ENCODE assay signal across 25 mouse cellular contexts in the genomic region with DNA sequence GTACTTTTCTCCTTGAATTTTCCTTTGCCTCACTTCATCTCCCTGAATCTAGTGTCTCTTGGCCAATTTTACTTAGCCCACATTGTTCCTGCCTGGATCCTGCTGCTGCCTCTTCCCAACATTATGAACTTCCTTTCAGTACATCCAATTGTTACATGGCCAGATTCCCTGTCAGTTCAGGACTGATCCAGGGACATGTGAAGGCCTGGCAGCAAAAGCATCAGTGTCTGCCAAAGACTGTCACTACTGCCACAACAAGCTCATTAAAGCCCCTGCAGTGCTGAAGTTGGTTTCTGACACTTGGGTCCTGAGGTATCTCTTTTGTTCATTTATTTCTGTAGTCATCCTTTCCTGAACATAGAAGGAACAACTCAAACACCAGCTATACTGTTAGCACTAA.
DNase-seq lines count a peak whose midpoint lies in the region; ATAC-seq lines count a peak whose summit lies in the region.
"Had no signal": no experiment of that assay in that cellular context is flagged by ENCODE, and none has a peak within 500 bp of the region (broad histone marks: within the 10 kb centered on the region; RNA-seq: fewer than 3 reads in every experiment).

No protein-coding gene starts in this region.

- 0 out of 2 replicates have a peak, but pooled peaks have one; percentile 27 for ATAC-seq in forebrain, embryonic 13.5 days
- ATAC-seq: activated CD4-positive, CD25-positive, alpha-beta regulatory T cell, adult 4 months; intestine, embryonic 16.5 days had no signal

- H3K9me3 ChIP-seq in forebrain, embryonic 13.5 days (replicated peaks) = no peaks in the 10 kb centered on the region
- H3K9me3 ChIP-seq in forebrain, embryonic 10.5 days = no peaks in the 10 kb centered on the region
- H3K9me3 ChIP-seq: embryonic facial prominence, embryonic 12.5 days; G1E; heart, embryonic 15.5 days; limb, embryonic 15.5 days; liver, embryonic 15.5 days; midbrain, embryonic 10.5 days had no signal

- H3K27me3 ChIP-seq in forebrain, embryonic 13.5 days = no peaks in the 10 kb centered on the region
- H3K27me3 ChIP-seq in forebrain, embryonic 10.5 days (ENCODE audit: poor library complexity, severe bottlenecking) = no peaks in the 10 kb centered on the region
- H3K27me3 ChIP-seq: embryonic facial prominence, embryonic 12.5 days; heart, embryonic 15.5 days; limb, embryonic 15.5 days; liver, embryonic 15.5 days had no signal

- no peak overlapping the region for H3K4me2 ChIP-seq in forebrain, embryonic 13.5 days
- H3K4me2 ChIP-seq: embryonic facial prominence, embryonic 12.5 days; heart, embryonic 15.5 days; limb, embryonic 15.5 days; liver, embryonic 15.5 days had no signal

- H3K9ac ChIP-seq in forebrain, embryonic 13.5 days = no peak overlapping the region
- H3K9ac ChIP-seq: embryonic facial prominence, embryonic 12.5 days; heart, embryonic 15.5 days; limb, embryonic 15.5 days; liver, embryonic 15.5 days had no signal

- no peaks in the 10 kb centered on the region for H3K4me1 ChIP-seq in forebrain, embryonic 13.5 days
- no peaks in the 10 kb centered on the region for H3K4me1 ChIP-seq in forebrain, embryonic 10.5 days
- H3K4me1 ChIP-seq: embryonic facial prominence, embryonic 12.5 days; heart, embryonic 15.5 days; limb, embryonic 15.5 days; liver, embryonic 15.5 days; midbrain, embryonic 10.5 days had no signal

- no peak overlapping the region for H3K27ac ChIP-seq in forebrain, embryonic 13.5 days
- no peak overlapping the region for H3K27ac ChIP-seq in forebrain, embryonic 10.5 days
- H3K27ac ChIP-seq: embryonic facial prominence, embryonic 12.5 days; heart, adult 2 months; heart, embryonic 15.5 days; limb, embryonic 15.5 days; liver, embryonic 15.5 days; macrophage; midbrain, embryonic 10.5 days had no signal

- H3K36me3 ChIP-seq in forebrain, embryonic 13.5 days (ENCODE audit: poor library complexity, severe bottlenecking) = no peaks in the 10 kb centered on the region
- H3K36me3 ChIP-seq in forebrain, embryonic 10.5 days (replicated peaks) = no peaks in the 10 kb centered on the region
- H3K36me3 ChIP-seq: embryonic facial prominence, embryonic 12.5 days; G1E; heart, embryonic 15.5 days; limb, embryonic 15.5 days; liver, embryonic 15.5 days; midbrain, embryonic 10.5 days had no signal

- H3K4me3 ChIP-seq in forebrain, embryonic 13.5 days = no peak overlapping the region
- H3K4me3 ChIP-seq in forebrain, embryonic 10.5 days = no peak overlapping the region
- H3K4me3 ChIP-seq: embryonic facial prominence, embryonic 12.5 days; erythroblast, embryonic 14.5 days; heart, adult 2 months; heart, embryonic 15.5 days; limb, embryonic 15.5 days; liver, embryonic 15.5 days; midbrain, embryonic 10.5 days; myocyte had no signal

- DNase-seq in forebrain, embryonic 10.5 days (ENCODE audit: extremely low spot score, low spot score) = no peak
- peak; percentile 13 for DNase-seq in layer of hippocampus, adult 11-12 months (ENCODE audit: low spot score)
- DNase-seq in layer of hippocampus, postnatal 25 days (ENCODE audit: extremely low spot score in 1 of 2, low spot score in 1 of 2) = no peak
- peak; percentile 21 for DNase-seq in brain, adult 2 months (ENCODE audit: low read depth, low spot score)
- peak; percentile 19 to 46 for DNase-seq in layer of hippocampus, postnatal 10 days (ENCODE audit: low spot score in 2 of 2)
- no peak for DNase-seq in heart, adult 8-10 months (ENCODE audit: low spot score)
- DNase-seq: adrenal gland, postnatal 14 days; cerebellum, adult 8-10 months; gastrocnemius, postnatal 25 days; heart, adult 2 months; heart, postnatal 4 days; spleen, adult 18-20 months; thymus, postnatal 25 days had no signal

Comparison
In these comparisons a context has a peak if more than half of its experiments do, and no peak if none do; other contexts are left out.
1. DNase-seq: peak in layer of hippocampus, adult 11-12 months (single experiment), brain, adult 2 months (single experiment) and layer of hippocampus, postnatal 10 days (2 of 2); none in forebrain, embryonic 10.5 days (single experiment), layer of hippocampus, postnatal 25 days (0 of 2) and heart, adult 8-10 months (single experiment).